Comparison of ENCODE assay signal across 13 mouse cellular contexts in the genomic region with DNA sequence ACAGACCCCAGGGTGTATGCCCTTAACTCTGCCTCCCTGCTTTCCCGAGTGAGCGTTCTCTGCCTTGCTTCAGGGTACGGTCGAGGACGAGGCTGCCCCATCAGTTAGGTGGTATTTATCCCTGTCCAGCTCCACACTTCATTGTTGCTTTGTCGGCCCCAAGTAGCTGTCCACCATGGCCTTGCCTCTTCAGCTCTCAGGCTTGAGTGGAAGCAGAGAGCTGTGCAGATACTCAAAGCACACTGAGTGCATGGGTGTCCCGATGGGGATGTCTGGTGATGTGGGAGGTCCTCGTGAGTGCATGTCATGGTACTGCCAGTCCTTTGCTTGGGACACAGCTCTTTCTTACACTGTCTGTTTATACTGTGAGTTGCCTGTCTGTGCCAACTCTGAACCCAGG. TPM values are rescaled to one million over a fixed set of nuclear protein-coding genes. Genes with fewer than 3 reads are reported as not detected.
DNase-seq lines count a peak whose midpoint lies in the region; ATAC-seq lines count a peak whose summit lies in the region.
"Had no signal": no experiment of that assay in that cellular context is flagged by ENCODE, and none has a peak within 500 bp of the region (broad histone marks: within the 10 kb centered on the region; RNA-seq: fewer than 3 reads in every experiment).

No protein-coding gene starts in this region.

- H3K9me3 ChIP-seq in hindbrain, embryonic 10.5 days: no peaks in the 10 kb centered on the region
- no peaks in the 10 kb centered on the region for H3K9me3 ChIP-seq in hindbrain, embryonic 11.5 days (ENCODE audit: control insufficient read depth, low read length)
- H3K9me3 ChIP-seq in midbrain, embryonic 11.5 days (ENCODE audit: control insufficient read depth, low read length): no peaks in the 10 kb centered on the region
- H3K9me3 ChIP-seq in midbrain, embryonic 14.5 days (ENCODE audit: control insufficient read depth, low read length): no peaks in the 10 kb centered on the region
- H3K9me3 ChIP-seq in hindbrain, embryonic 14.5 days (ENCODE audit: control insufficient read depth, low read length): no peaks in the 10 kb centered on the region
- H3K9me3 ChIP-seq in stomach, embryonic 15.5 days: no peaks in the 10 kb centered on the region
- H3K9me3 ChIP-seq: embryonic facial prominence, embryonic 15.5 days had no signal

- H3K4me1 ChIP-seq in hindbrain, embryonic 10.5 days (replicated peaks): peaks cover 100% of the 10 kb centered on the region
- peaks cover 35% of the 10 kb centered on the region for H3K4me1 ChIP-seq in hindbrain, embryonic 11.5 days (replicated peaks; ENCODE audit: control insufficient read depth, insufficient read depth, low read length)
- H3K4me1 ChIP-seq in midbrain, embryonic 11.5 days (ENCODE audit: control insufficient read depth, insufficient read depth, low read length): peaks cover 71% of the 10 kb centered on the region
- peaks cover 83% of the 10 kb centered on the region for H3K4me1 ChIP-seq in midbrain, embryonic 14.5 days (ENCODE audit: control insufficient read depth, insufficient read depth, low read length)
- peaks cover 93% of the 10 kb centered on the region for H3K4me1 ChIP-seq in hindbrain, embryonic 14.5 days (replicated peaks; ENCODE audit: control insufficient read depth, insufficient read depth, low read length)
- H3K4me1 ChIP-seq in stomach, embryonic 15.5 days: peaks cover 70% of the 10 kb centered on the region

- no peak overlapping the region for H3K9ac ChIP-seq in hindbrain, embryonic 11.5 days (ENCODE audit: low read depth, low read length)
- H3K9ac ChIP-seq in midbrain, embryonic 11.5 days (ENCODE audit: low read length): no peak overlapping the region
- no peak overlapping the region; the same call in 1 of the 2 replicates for H3K9ac ChIP-seq in midbrain, embryonic 14.5 days (replicated peaks; ENCODE audit: low read length)
- H3K9ac ChIP-seq in hindbrain, embryonic 14.5 days: no peak overlapping the region
- no peak overlapping the region for H3K9ac ChIP-seq in stomach, embryonic 15.5 days
- H3K9ac ChIP-seq: embryonic facial prominence, embryonic 15.5 days; liver, embryonic 14.5 days had no signal

- DNase-seq in hindbrain, embryonic 10.5 days (ENCODE audit: low spot score): no peak
- no peak for DNase-seq in hindbrain, embryonic 11.5 days (ENCODE audit: low spot score)
- no peak for DNase-seq in midbrain, embryonic 11.5 days (ENCODE audit: low spot score, missing footprints)
- no peak for DNase-seq in midbrain, embryonic 14.5 days
- no peak for DNase-seq in hindbrain, embryonic 14.5 days (ENCODE audit: low spot score)
- no peak for DNase-seq in thymus, postnatal 25 days
- DNase-seq: cerebellum, adult 8-10 months; kidney, adult 9 months; layer of hippocampus, postnatal 36 days; thymus, postnatal 4 days had no signal

- 56% methylated on average over 8 of the region's 8 CpGs for WGBS in hindbrain, embryonic 10.5 days
- WGBS in hindbrain, embryonic 11.5 days: 59% methylated on average over 8 of the region's 8 CpGs
- 53% methylated on average over 8 of the region's 8 CpGs for WGBS in midbrain, embryonic 11.5 days
- 43% methylated on average over 8 of the region's 8 CpGs for WGBS in midbrain, embryonic 14.5 days
- 40% methylated on average over 8 of the region's 8 CpGs for WGBS in hindbrain, embryonic 14.5 days
- WGBS in stomach, embryonic 15.5 days: 39% methylated on average over 8 of the region's 8 CpGs

- ATAC-seq in hindbrain, embryonic 11.5 days (ENCODE audit: low FRiP score): no peak
- no peak for ATAC-seq in midbrain, embryonic 11.5 days (ENCODE audit: low FRiP score)
- no peak for ATAC-seq in midbrain, embryonic 14.5 days (ENCODE audit: low FRiP score, low TSS enrichment)
- ATAC-seq in hindbrain, embryonic 14.5 days (ENCODE audit: low FRiP score): 0 out of 2 replicates have a peak, but pooled peaks have one; percentile 17
- no peak for ATAC-seq in stomach, embryonic 15.5 days (ENCODE audit: insufficient read depth, low FRiP score, low read depth)

- no peak overlapping the region for H3K4me3 ChIP-seq in hindbrain, embryonic 10.5 days
- no peak overlapping the region for H3K4me3 ChIP-seq in hindbrain, embryonic 11.5 days (ENCODE audit: low read depth, low read length)
- no peak overlapping the region for H3K4me3 ChIP-seq in midbrain, embryonic 11.5 days (ENCODE audit: low read depth, low read length)
- H3K4me3 ChIP-seq in midbrain, embryonic 14.5 days (replicated peaks; ENCODE audit: low read depth, low read length): no peak overlapping the region
- H3K4me3 ChIP-seq in hindbrain, embryonic 14.5 days (replicated peaks; ENCODE audit: low read length): no peak overlapping the region
- H3K4me3 ChIP-seq in stomach, embryonic 15.5 days (replicated peaks): no peak overlapping the region
- H3K4me3 ChIP-seq: embryonic facial prominence, embryonic 15.5 days had no signal

- H3K4me2 ChIP-seq in hindbrain, embryonic 11.5 days (replicated peaks; ENCODE audit: low read depth, low read length): no peak overlapping the region
- 0 out of 2 replicates have a peak overlapping the region, but pooled peaks have one; percentile 4 for H3K4me2 ChIP-seq in midbrain, embryonic 11.5 days
- H3K4me2 ChIP-seq in midbrain, embryonic 14.5 days (ENCODE audit: low read length): no peak overlapping the region
- peak overlapping the region; percentile 12; the same call in 1 of the 2 replicates for H3K4me2 ChIP-seq in hindbrain, embryonic 14.5 days (replicated peaks)
- H3K4me2 ChIP-seq in stomach, embryonic 15.5 days: peak overlapping the region; percentile 8; the same call in 1 of the 2 replicates
- H3K4me2 ChIP-seq: embryonic facial prominence, embryonic 15.5 days had no signal

- H3K27me3 ChIP-seq in hindbrain, embryonic 10.5 days (ENCODE audit: insufficient read depth, poor library complexity, severe bottlenecking): no peaks in the 10 kb centered on the region
- H3K27me3 ChIP-seq in hindbrain, embryonic 11.5 days (ENCODE audit: control insufficient read depth, insufficient read depth, low read length): no peaks in the 10 kb centered on the region
- H3K27me3 ChIP-seq in midbrain, embryonic 11.5 days (ENCODE audit: control insufficient read depth, insufficient read depth, low read length): no peaks in the 10 kb centered on the region
- H3K27me3 ChIP-seq in midbrain, embryonic 14.5 days (ENCODE audit: control insufficient read depth, insufficient read depth, low read length): no peaks in the 10 kb centered on the region
- no peaks in the 10 kb centered on the region for H3K27me3 ChIP-seq in hindbrain, embryonic 14.5 days (ENCODE audit: control insufficient read depth, insufficient read depth, low read length)
- no peaks in the 10 kb centered on the region for H3K27me3 ChIP-seq in stomach, embryonic 15.5 days (replicated peaks)
- H3K27me3 ChIP-seq: embryonic facial prominence, embryonic 15.5 days had no signal

- H3K27ac ChIP-seq in hindbrain, embryonic 10.5 days: peak overlapping the region; percentile 23; the same call in 1 of the 2 replicates
- no peak overlapping the region for H3K27ac ChIP-seq in hindbrain, embryonic 11.5 days (ENCODE audit: low read depth, low read length)
- no peak overlapping the region for H3K27ac ChIP-seq in midbrain, embryonic 11.5 days (ENCODE audit: low read depth, low read length)
- no peak overlapping the region for H3K27ac ChIP-seq in midbrain, embryonic 14.5 days (replicated peaks; ENCODE audit: low read depth, low read length)
- no peak overlapping the region for H3K27ac ChIP-seq in hindbrain, embryonic 14.5 days
- no peak overlapping the region for H3K27ac ChIP-seq in stomach, embryonic 15.5 days
- H3K27ac ChIP-seq: embryonic facial prominence, embryonic 15.5 days; liver, embryonic 14.5 days had no signal

- H3K36me3 ChIP-seq in hindbrain, embryonic 10.5 days: no peaks in the 10 kb centered on the region
- H3K36me3 ChIP-seq in hindbrain, embryonic 11.5 days (ENCODE audit: control insufficient read depth, insufficient read depth, low read length): no peaks in the 10 kb centered on the region
- H3K36me3 ChIP-seq in midbrain, embryonic 11.5 days (ENCODE audit: control insufficient read depth, insufficient read depth, low read length): no peaks in the 10 kb centered on the region
- H3K36me3 ChIP-seq in midbrain, embryonic 14.5 days (ENCODE audit: control insufficient read depth, insufficient read depth, low read length): no peaks in the 10 kb centered on the region
- no peaks in the 10 kb centered on the region for H3K36me3 ChIP-seq in hindbrain, embryonic 14.5 days (replicated peaks; ENCODE audit: control insufficient read depth, insufficient read depth)
- H3K36me3 ChIP-seq in stomach, embryonic 15.5 days: no peaks in the 10 kb centered on the region
- H3K36me3 ChIP-seq: embryonic facial prominence, embryonic 15.5 days had no signal

RNA-seq across cellular contexts. Expression of gene Arid1b, which starts 10.1 kb away (rescaled TPM):
- polyA plus RNA-seq in hindbrain, embryonic 10.5 days (2016; fragmentation: Nextera tagmentation; extraction: Ambion mirVana): 10.4 and 11.7 TPM in 2 replicates
- 13.1 and 18.6 TPM in 2 replicates for polyA plus RNA-seq in hindbrain, embryonic 11.5 days (2014; fragmentation: Nextera tagmentation; extraction: Ambion mirVana)
- polyA plus RNA-seq in midbrain, embryonic 11.5 days (2014; fragmentation: Nextera tagmentation; extraction: Ambion mirVana): 11.6 and 12.2 TPM in 2 replicates
- 22.8 and 23.8 TPM in 2 replicates for polyA plus RNA-seq in midbrain, embryonic 14.5 days (2014; fragmentation: Nextera tagmentation; extraction: Ambion mirVana)
- 18.8 and 20.5 TPM in 2 replicates for polyA plus RNA-seq in hindbrain, embryonic 14.5 days (2014; fragmentation: Nextera tagmentation; extraction: Ambion mirVana)
- 11.2 and 11.4 TPM in 2 replicates for polyA plus RNA-seq in stomach, embryonic 15.5 days (2015; fragmentation: Nextera tagmentation; extraction: Ambion mirVana)

Comparison
In these comparisons a context has a peak if more than half of its experiments do, and no peak if none do; other contexts are left out.
1. H3K4me2 ChIP-seq: peak in midbrain, embryonic 11.5 days (single experiment), hindbrain, embryonic 14.5 days (single experiment) and stomach, embryonic 15.5 days (single experiment); none in hindbrain, embryonic 11.5 days (single experiment) and midbrain, embryonic 14.5 days (single experiment).